Mouse (Mus musculus) hindbrain, embryonic 13.5 days (tissue): ENCODE data around the gene Zfp652. TPM values are rescaled to one million over a fixed set of nuclear protein-coding genes. Genes with fewer than 3 reads are reported as not detected.

Experiments used
- ATAC-seq: fragments of 200-750 bp; cut with Nextera tagmentation; 2 replicates; pipeline ENCODE4 v1.8.0; 2017; ENCODE audit warnings: moderate TSS enrichment; ENCODE audit not compliant: low FRiP score
- H3K27ac ChIP-seq: fragments of 300-500 bp; sonication (generic); 2 replicates; pipeline ENCODE4 v1.5.1; 2015; ENCODE audit warnings: inconsistent platforms, mild to moderate bottlenecking, moderate library complexity
- H3K27me3 ChIP-seq: fragments of 300-500 bp; sonication (generic); 2 replicates; pipeline ENCODE4 v1.6.1; 2015; ENCODE audit warnings: mild to moderate bottlenecking, inconsistent platforms
- H3K36me3 ChIP-seq: fragments of 300-500 bp; sonication (generic); 2 replicates; pipeline ENCODE4 v1.6.1; 2015; ENCODE audit warnings: mild to moderate bottlenecking, inconsistent platforms
- H3K4me1 ChIP-seq: fragments of 300-500 bp; sonication (generic); replicated peaks from 2 replicates; pipeline ENCODE4 v1.6.1; 2015; ENCODE audit warnings: inconsistent platforms
- H3K4me2 ChIP-seq: fragments of 300-500 bp; sonication (generic); 2 replicates; pipeline ENCODE4 v1.6.1; 2015; ENCODE audit warnings: inconsistent platforms, mild to moderate bottlenecking, moderate library complexity
- H3K4me3 ChIP-seq: fragments of 300-500 bp; sonication (generic); 2 replicates; pipeline ENCODE4 v1.5.1; 2015; ENCODE audit warnings: mild to moderate bottlenecking, inconsistent platforms
- H3K9ac ChIP-seq: fragments of 300-500 bp; sonication (generic); 2 replicates; pipeline ENCODE4 v1.6.1; 2015; ENCODE audit warnings: mild to moderate bottlenecking, inconsistent platforms
- H3K9me3 ChIP-seq: fragments of 300-500 bp; sonication (generic); 2 replicates; pipeline ENCODE4 v1.6.1; 2016; ENCODE audit warnings: inconsistent platforms
- WGBS: fragments of 180-500 bp; shearing (Covaris S2); methylation state at CpG from one replicate; pipeline ENCODE4 v1.1.7; 2015; 5-methylcytosine and 5-hydroxymethylcytosine counted together
- polyA plus RNA-seq: library from polyadenylated mRNA; unstranded; fragments of >200 nt; fragmentation: Nextera tagmentation; extraction: Ambion mirVana; gene quantifications from 2 replicates; pipeline ENCODE4 v1.2.1, GENCODE M21; 2015

Gene Zfp652
- polyA plus RNA-seq, 1 experiment from 2014 or later: 31.0 TPM

GRCm38 (mm10) chr11:95821511-95821910 is 109.0 kb downstream of the Zfp652 start:
- no peak overlapping the region for H3K9ac ChIP-seq
- no peak overlapping the region for H3K27ac ChIP-seq
- no peaks in the 10 kb centered on the region for H3K36me3 ChIP-seq
- H3K4me1 ChIP-seq: peaks cover 11% of the 10 kb centered on the region
- no peak overlapping the region for H3K4me3 ChIP-seq
- 91% methylated on average over 3 of the region's 3 CpGs for WGBS
- H3K27me3 ChIP-seq: peaks cover 42% of the 10 kb centered on the region
- ATAC-seq: no peak
- H3K4me2 ChIP-seq: no peak overlapping the region
- H3K9me3 ChIP-seq: no peaks in the 10 kb centered on the region

- no peak overlapping the region for H3K4me3 ChIP-seq
- 98% methylated on average over 4 of the region's 4 CpGs for WGBS
- no peak for ATAC-seq
- H3K9me3 ChIP-seq: no peaks in the 10 kb centered on the region
- H3K4me1 ChIP-seq: peaks cover 11% of the 10 kb centered on the region
- H3K27ac ChIP-seq: no peak overlapping the region
- no peaks in the 10 kb centered on the region for H3K36me3 ChIP-seq
- no peak overlapping the region for H3K4me2 ChIP-seq
- peaks cover 51% of the 10 kb centered on the region for H3K27me3 ChIP-seq
- no peak overlapping the region for H3K9ac ChIP-seq
Observed at GRCm38 (mm10) chr11:95822437-95822836, 110.0 kb downstream of the Zfp652 start.

- H3K27me3 ChIP-seq: peaks cover 69% of the 10 kb centered on the region
- H3K4me1 ChIP-seq: peaks cover 11% of the 10 kb centered on the region
- no peak within 1 kb of the TSS; the same call in 1 of the 2 replicates for H3K27ac ChIP-seq
- peak; percentile 97 for ATAC-seq
- peak within 1 kb of the TSS; percentile 98 for H3K4me2 ChIP-seq
- WGBS: 0% methylated on average over 52 of the region's 78 CpGs
- H3K9ac ChIP-seq: peak within 1 kb of the TSS; percentile 80
- H3K36me3 ChIP-seq: no peaks in the 10 kb centered on the region
- peak within 1 kb of the TSS; percentile 69 for H3K4me3 ChIP-seq
- no peaks in the 10 kb centered on the region for H3K9me3 ChIP-seq
Observed at GRCm38 (mm10) chr11:95824071-95824876, 111.8 kb downstream of the Zfp652 start, which contains the start of gene Phospho1. Gene Phospho1 (plus strand): TSS chr11:95824499.

- no peaks in the 10 kb centered on the region for H3K36me3 ChIP-seq
- H3K9ac ChIP-seq: peak overlapping the region; percentile 80
- peaks cover 11% of the 10 kb centered on the region for H3K4me1 ChIP-seq
- peak overlapping the region; percentile 69 for H3K4me3 ChIP-seq
- no peak overlapping the region for H3K27ac ChIP-seq
- H3K9me3 ChIP-seq: no peaks in the 10 kb centered on the region
- peak overlapping the region; percentile 98 for H3K4me2 ChIP-seq
- H3K27me3 ChIP-seq: peaks cover 75% of the 10 kb centered on the region
- peak; percentile 65; the same call in 1 of the 2 replicates for ATAC-seq
- 1% methylated on average over 3 of the region's 11 CpGs for WGBS
Observed at GRCm38 (mm10) chr11:95824877-95825243, 112.4 kb downstream of the Zfp652 start.

- Histone ChIP-seq H3K36me3 (no peaks in the 10 kb centered on the region), H3K4me2 (0 out of 2 replicates have a peak overlapping the region, but pooled peaks have one; percentile 98), H3K27me3 (peaks cover 82% of the 10 kb centered on the region), H3K27ac (no peak overlapping the region), H3K4me1 (peaks cover 19% of the 10 kb centered on the region), H3K9ac (no peak overlapping the region), H3K9me3 (no peaks in the 10 kb centered on the region), H3K4me3 (no peak overlapping the region)
- 56% methylated on average over 3 of the region's 3 CpGs for WGBS
- ATAC-seq: no peak
Observed at GRCm38 (mm10) chr11:95825625-95826024, 113.2 kb downstream of the Zfp652 start.

GRCm38 (mm10) chr11:95826317-95827167 is 114.1 kb downstream of the Zfp652 start:
- Histone ChIP-seq H3K9me3 (no peaks in the 10 kb centered on the region), H3K4me1 (peaks cover 28% of the 10 kb centered on the region), H3K27me3 (peaks cover 89% of the 10 kb centered on the region), H3K4me2 (no peak overlapping the region), H3K27ac (no peak overlapping the region), H3K36me3 (no peaks in the 10 kb centered on the region), H3K9ac (no peak overlapping the region; the same call in 1 of the 2 replicates), H3K4me3 (no peak overlapping the region)
- no peak for ATAC-seq
- WGBS: 60% methylated on average over 6 of the region's 6 CpGs

GRCm38 (mm10) chr11:95827168-95827447 is 114.6 kb downstream of the Zfp652 start:
- Histone ChIP-seq H3K9ac (no peak overlapping the region), H3K27me3 (peaks cover 89% of the 10 kb centered on the region), H3K4me1 (peaks cover 28% of the 10 kb centered on the region), H3K36me3 (no peaks in the 10 kb centered on the region), H3K27ac (no peak overlapping the region), H3K9me3 (no peaks in the 10 kb centered on the region), H3K4me3 (no peak overlapping the region), H3K4me2 (no peak overlapping the region)
- 14% methylated on average over 3 of the region's 3 CpGs for WGBS
- no peak for ATAC-seq

GRCm38 (mm10) chr11:95827464-95828085 is 115.1 kb downstream of the Zfp652 start:
- peaks cover 91% of the 10 kb centered on the region for H3K27me3 ChIP-seq
- WGBS: 24% methylated on average over 3 of the region's 3 CpGs
- H3K36me3 ChIP-seq: no peaks in the 10 kb centered on the region
- peaks cover 28% of the 10 kb centered on the region for H3K4me1 ChIP-seq
- H3K27ac ChIP-seq: no peak overlapping the region
- no peak overlapping the region for H3K4me3 ChIP-seq
- H3K9ac ChIP-seq: 0 out of 2 replicates have a peak overlapping the region, but pooled peaks have one; percentile 8
- no peak for ATAC-seq
- no peak overlapping the region for H3K4me2 ChIP-seq
- H3K9me3 ChIP-seq: no peaks in the 10 kb centered on the region

- Histone ChIP-seq H3K9ac (0 out of 2 replicates have a peak overlapping the region, but pooled peaks have one; percentile 8), H3K9me3 (no peaks in the 10 kb centered on the region), H3K4me2 (no peak overlapping the region), H3K27me3 (peaks cover 91% of the 10 kb centered on the region), H3K27ac (no peak overlapping the region), H3K4me1 (peaks cover 35% of the 10 kb centered on the region), H3K36me3 (no peaks in the 10 kb centered on the region), H3K4me3 (no peak overlapping the region)
- ATAC-seq: no peak
- 78% methylated on average over 11 of the region's 11 CpGs for WGBS
Observed at GRCm38 (mm10) chr11:95828181-95828964, 115.9 kb downstream of the Zfp652 start.

GRCm38 (mm10) chr11:95829526-95830050 is 117.1 kb downstream of the Zfp652 start:
- Histone ChIP-seq H3K9ac (no peak overlapping the region), H3K4me2 (no peak overlapping the region), H3K27me3 (peaks cover 98% of the 10 kb centered on the region), H3K4me1 (peaks cover 43% of the 10 kb centered on the region), H3K27ac (no peak overlapping the region), H3K9me3 (no peaks in the 10 kb centered on the region), H3K36me3 (no peaks in the 10 kb centered on the region), H3K4me3 (no peak overlapping the region)
- WGBS: 37% methylated on average over 4 of the region's 4 CpGs
- no peak for ATAC-seq

GRCm38 (mm10) chr11:95830411-95831275 is 118.2 kb downstream of the Zfp652 start:
- no peak overlapping the region for H3K27ac ChIP-seq
- H3K4me2 ChIP-seq: peak overlapping the region; percentile 50
- H3K4me1 ChIP-seq: peaks cover 36% of the 10 kb centered on the region
- H3K27me3 ChIP-seq: peaks cover 98% of the 10 kb centered on the region
- no peaks in the 10 kb centered on the region for H3K9me3 ChIP-seq
- peak overlapping the region; percentile 33 for H3K4me3 ChIP-seq
- H3K9ac ChIP-seq: peak overlapping the region; percentile 51
- H3K36me3 ChIP-seq: no peaks in the 10 kb centered on the region
- ATAC-seq: no peak
- WGBS: 3% methylated on average over 79 of the region's 80 CpGs
